Mouse (Mus musculus): ENCODE measurements around the gene Cttnbp2. TPM values are rescaled to one million over a fixed set of nuclear protein-coding genes. Genes with fewer than 3 reads are reported as not detected.

Cttnbp2 gene
- polyA plus RNA-seq, 1 experiment from 2014 or later: 12.6 TPM

GRCm38 (mm10) chr6:18482546-18482945 lies 32.1 kb downstream of the Cttnbp2 start:
- Histone ChIP-seq H3K27ac (replicated peaks; ENCODE audit: low read depth, low read length) (no peak overlapping the region), H3K4me3 (ENCODE audit: low read depth, low read length) (no peak overlapping the region), H3K9ac (replicated peaks; ENCODE audit: low read length) (no peak overlapping the region), H3K27me3 (ENCODE audit: control insufficient read depth, insufficient read depth, low read length) (no peaks in the 10 kb centered on the region), H3K36me3 (replicated peaks; ENCODE audit: control insufficient read depth, insufficient read depth, low read depth, low read length) (no peaks in the 10 kb centered on the region), H3K4me2 (ENCODE audit: low read depth, low read length) (no peak overlapping the region), H3K4me1 (ENCODE audit: control insufficient read depth, insufficient read depth, low read length) (no peaks in the 10 kb centered on the region), H3K9me3 (replicated peaks; ENCODE audit: control insufficient read depth, low read length) (no peaks in the 10 kb centered on the region)
- ATAC-seq (replicated peaks; ENCODE audit: insufficient number of reproducible peaks, low FRiP score, low TSS enrichment, low read depth) (no peak), DNase-seq (ENCODE audit: low spot score) (no peak)

GRCm38 (mm10) chr6:18481781-18482180 lies 32.9 kb downstream of the Cttnbp2 start:
- no peak overlapping the region for H3K4me3 ChIP-seq (ENCODE audit: low read depth, low read length)
- no peaks in the 10 kb centered on the region for H3K27me3 ChIP-seq (ENCODE audit: control insufficient read depth, insufficient read depth, low read length)
- H3K4me1 ChIP-seq (ENCODE audit: control insufficient read depth, insufficient read depth, low read length): no peaks in the 10 kb centered on the region
- H3K9ac ChIP-seq (replicated peaks; ENCODE audit: low read length): no peak overlapping the region
- DNase-seq (ENCODE audit: low spot score): no peak
- H3K4me2 ChIP-seq (ENCODE audit: low read depth, low read length): no peak overlapping the region
- no peak overlapping the region for H3K27ac ChIP-seq (replicated peaks; ENCODE audit: low read depth, low read length)
- WGBS: 86% methylated on average over 3 of the region's 3 CpGs
- no peaks in the 10 kb centered on the region for H3K9me3 ChIP-seq (replicated peaks; ENCODE audit: control insufficient read depth, low read length)
- no peaks in the 10 kb centered on the region for H3K36me3 ChIP-seq (replicated peaks; ENCODE audit: control insufficient read depth, insufficient read depth, low read depth, low read length)
- ATAC-seq (replicated peaks; ENCODE audit: insufficient number of reproducible peaks, low FRiP score, low TSS enrichment, low read depth): no peak

GRCm38 (mm10) chr6:18477313-18477930 lies 37.2 kb downstream of the Cttnbp2 start:
- H3K4me1 ChIP-seq (ENCODE audit: control insufficient read depth, insufficient read depth, low read length): no peaks in the 10 kb centered on the region
- H3K4me3 ChIP-seq (ENCODE audit: low read depth, low read length): no peak overlapping the region
- no peak overlapping the region for H3K9ac ChIP-seq (replicated peaks; ENCODE audit: low read length)
- no peak overlapping the region for H3K4me2 ChIP-seq (ENCODE audit: low read depth, low read length)
- no peaks in the 10 kb centered on the region for H3K36me3 ChIP-seq (replicated peaks; ENCODE audit: control insufficient read depth, insufficient read depth, low read depth, low read length)
- H3K9me3 ChIP-seq (replicated peaks; ENCODE audit: control insufficient read depth, low read length): no peaks in the 10 kb centered on the region
- no peaks in the 10 kb centered on the region for H3K27me3 ChIP-seq (ENCODE audit: control insufficient read depth, insufficient read depth, low read length)
- DNase-seq (ENCODE audit: low spot score): no peak
- 81% methylated on average over 1 of the region's 1 CpGs for WGBS
- no peak overlapping the region for H3K27ac ChIP-seq (replicated peaks; ENCODE audit: low read depth, low read length)
- no peak for ATAC-seq (replicated peaks; ENCODE audit: insufficient number of reproducible peaks, low FRiP score, low TSS enrichment, low read depth)

GRCm38 (mm10) chr6:18474983-18475382 lies 39.7 kb downstream of the Cttnbp2 start:
- ATAC-seq (replicated peaks; ENCODE audit: insufficient number of reproducible peaks, low FRiP score, low TSS enrichment, low read depth): no peak
- no peak overlapping the region for H3K4me2 ChIP-seq (ENCODE audit: low read depth, low read length)
- no peaks in the 10 kb centered on the region for H3K9me3 ChIP-seq (replicated peaks; ENCODE audit: control insufficient read depth, low read length)
- H3K9ac ChIP-seq (replicated peaks; ENCODE audit: low read length): no peak overlapping the region
- no peak overlapping the region for H3K4me3 ChIP-seq (ENCODE audit: low read depth, low read length)
- DNase-seq (ENCODE audit: low spot score): peak; percentile 17
- no peaks in the 10 kb centered on the region for H3K27me3 ChIP-seq (ENCODE audit: control insufficient read depth, insufficient read depth, low read length)
- H3K36me3 ChIP-seq (replicated peaks; ENCODE audit: control insufficient read depth, insufficient read depth, low read depth, low read length): no peaks in the 10 kb centered on the region
- 51% methylated on average over 2 of the region's 2 CpGs for WGBS
- H3K27ac ChIP-seq (replicated peaks; ENCODE audit: low read depth, low read length): no peak overlapping the region
- H3K4me1 ChIP-seq (ENCODE audit: control insufficient read depth, insufficient read depth, low read length): no peaks in the 10 kb centered on the region

- WGBS: 16% methylated on average over 1 of the region's 1 CpGs
- DNase-seq (ENCODE audit: low spot score): peak; percentile 88
- no peaks in the 10 kb centered on the region for H3K4me1 ChIP-seq (ENCODE audit: control insufficient read depth, insufficient read depth, low read length)
Measured at GRCm38 (mm10) chr6:18474541-18474940, 40.1 kb downstream of the Cttnbp2 start.

GRCm38 (mm10) chr6:18469206-18469605 lies 45.4 kb downstream of the Cttnbp2 start:
- no peak for DNase-seq (ENCODE audit: low spot score)
- Histone ChIP-seq H3K9me3 (replicated peaks; ENCODE audit: control insufficient read depth, low read length) (no peaks in the 10 kb centered on the region), H3K4me1 (ENCODE audit: control insufficient read depth, insufficient read depth, low read length) (no peaks in the 10 kb centered on the region), H3K27ac (replicated peaks; ENCODE audit: low read depth, low read length) (no peak overlapping the region), H3K27me3 (ENCODE audit: control insufficient read depth, insufficient read depth, low read length) (no peaks in the 10 kb centered on the region), H3K4me3 (ENCODE audit: low read depth, low read length) (no peak overlapping the region), H3K36me3 (replicated peaks; ENCODE audit: control insufficient read depth, insufficient read depth, low read depth, low read length) (no peaks in the 10 kb centered on the region), H3K9ac (replicated peaks; ENCODE audit: low read length) (no peak overlapping the region), H3K4me2 (ENCODE audit: low read depth, low read length) (no peak overlapping the region)
- 65% methylated on average over 2 of the region's 2 CpGs for WGBS
- ATAC-seq (replicated peaks; ENCODE audit: insufficient number of reproducible peaks, low FRiP score, low TSS enrichment, low read depth): no peak; the same call in 1 of the 2 replicates

More at GRCm38 (mm10) chr6:18474541-18474940, 40.1 kb downstream of the Cttnbp2 start:
- no peaks in the 10 kb centered on the region for H3K27me3 ChIP-seq (ENCODE audit: control insufficient read depth, insufficient read depth, low read length)
- no peak overlapping the region for H3K27ac ChIP-seq (replicated peaks; ENCODE audit: low read depth, low read length)
- H3K36me3 ChIP-seq (replicated peaks; ENCODE audit: control insufficient read depth, insufficient read depth, low read depth, low read length): no peaks in the 10 kb centered on the region
- no peak overlapping the region for H3K4me2 ChIP-seq (ENCODE audit: low read depth, low read length)
- H3K4me3 ChIP-seq (ENCODE audit: low read depth, low read length): no peak overlapping the region
- no peaks in the 10 kb centered on the region for H3K9me3 ChIP-seq (replicated peaks; ENCODE audit: control insufficient read depth, low read length)
- no peak for ATAC-seq (replicated peaks; ENCODE audit: insufficient number of reproducible peaks, low FRiP score, low TSS enrichment, low read depth)
- no peak overlapping the region for H3K9ac ChIP-seq (replicated peaks; ENCODE audit: low read length)

GRCm38 (mm10) chr6:18467777-18468176 lies 46.9 kb downstream of the Cttnbp2 start:
- no peaks in the 10 kb centered on the region for H3K27me3 ChIP-seq (ENCODE audit: control insufficient read depth, insufficient read depth, low read length)
- no peak overlapping the region for H3K4me2 ChIP-seq (ENCODE audit: low read depth, low read length)
- H3K4me3 ChIP-seq (ENCODE audit: low read depth, low read length): no peak overlapping the region
- no peak overlapping the region for H3K27ac ChIP-seq (replicated peaks; ENCODE audit: low read depth, low read length)
- H3K4me1 ChIP-seq (ENCODE audit: control insufficient read depth, insufficient read depth, low read length): no peaks in the 10 kb centered on the region
- no peaks in the 10 kb centered on the region for H3K9me3 ChIP-seq (replicated peaks; ENCODE audit: control insufficient read depth, low read length)
- ATAC-seq (replicated peaks; ENCODE audit: insufficient number of reproducible peaks, low FRiP score, low TSS enrichment, low read depth) (no peak), DNase-seq (ENCODE audit: low spot score) (no peak)
- 67% methylated on average over 2 of the region's 2 CpGs for WGBS
- no peak overlapping the region for H3K9ac ChIP-seq (replicated peaks; ENCODE audit: low read length)
- no peaks in the 10 kb centered on the region for H3K36me3 ChIP-seq (replicated peaks; ENCODE audit: control insufficient read depth, insufficient read depth, low read depth, low read length)

GRCm38 (mm10) chr6:18466227-18466626 lies 48.4 kb downstream of the Cttnbp2 start:
- H3K36me3 ChIP-seq (replicated peaks; ENCODE audit: control insufficient read depth, insufficient read depth, low read depth, low read length): no peaks in the 10 kb centered on the region
- DNase-seq (ENCODE audit: low spot score) (no peak), ATAC-seq (replicated peaks; ENCODE audit: insufficient number of reproducible peaks, low FRiP score, low TSS enrichment, low read depth) (no peak)
- no peaks in the 10 kb centered on the region for H3K9me3 ChIP-seq (replicated peaks; ENCODE audit: control insufficient read depth, low read length)
- no peaks in the 10 kb centered on the region for H3K4me1 ChIP-seq (ENCODE audit: control insufficient read depth, insufficient read depth, low read length)
- no peak overlapping the region for H3K27ac ChIP-seq (replicated peaks; ENCODE audit: low read depth, low read length)
- no peak overlapping the region for H3K4me2 ChIP-seq (ENCODE audit: low read depth, low read length)
- no peak overlapping the region for H3K4me3 ChIP-seq (ENCODE audit: low read depth, low read length)
- no peaks in the 10 kb centered on the region for H3K27me3 ChIP-seq (ENCODE audit: control insufficient read depth, insufficient read depth, low read length)
- WGBS: 65% methylated on average over 7 of the region's 7 CpGs
- no peak overlapping the region for H3K9ac ChIP-seq (replicated peaks; ENCODE audit: low read length)

Data from embryonic facial prominence, embryonic 11.5 days (tissue).